Mouse (Mus musculus) liver, postnatal 0 days (tissue): ENCODE measurements at regions not wholly inside any gene's neighbourhood (a gene's known extent, or its start where the extent isn't known, plus 50 kb on each side); places are given as distances from the start of the nearest gene placed in this dataset.

Source experiments
- ATAC-seq: fragments of 200-750 bp; cut with Nextera tagmentation; 2 replicates; pipeline ENCODE4 v1.8.0; 2017; ENCODE audit warnings: mild to moderate bottlenecking, moderate library complexity
- DNase-seq: peaks from one replicate; pipeline ENCODE4 v3.0.0-alpha.2; 2016
- H3K27ac ChIP-seq: fragments of 300-500 bp; sonication (generic); 2 replicates; pipeline ENCODE4 v1.5.1; 2014; ENCODE audit warnings: antibody characterized with exemption, moderate library complexity, mild to moderate bottlenecking, low read depth
- H3K27me3 ChIP-seq: fragments of 300-500 bp; sonication (generic); 2 replicates; pipeline ENCODE4 v1.6.1; 2014; ENCODE audit warnings: low read length, control low read depth, mixed read lengths; ENCODE audit not compliant: insufficient read depth
- H3K36me3 ChIP-seq: fragments of 300-500 bp; sonication (generic); replicated peaks from 2 replicates; pipeline ENCODE4 v1.6.1; 2014; ENCODE audit warnings: mild to moderate bottlenecking, control low read depth, low read length, moderate library complexity, mixed read lengths; ENCODE audit not compliant: insufficient read depth
- H3K4me1 ChIP-seq: fragments of 300-500 bp; sonication (generic); 2 replicates; pipeline ENCODE4 v1.6.1; 2014; ENCODE audit warnings: antibody characterized with exemption, mild to moderate bottlenecking, control low read depth; ENCODE audit not compliant: insufficient read depth
- H3K4me2 ChIP-seq: fragments of 300-500 bp; sonication (generic); 2 replicates; pipeline ENCODE4 v1.6.1; 2014; ENCODE audit warnings: low read depth, mild to moderate bottlenecking, low read length, moderate library complexity, mixed read lengths
- H3K4me3 ChIP-seq: fragments of 300-500 bp; sonication (generic); 2 replicates; pipeline ENCODE4 v1.5.1; 2014; ENCODE audit warnings: low read depth, low read length
- H3K9ac ChIP-seq: fragments of 300-500 bp; sonication (generic); replicated peaks from 2 replicates; pipeline ENCODE4 v1.6.1; 2014; ENCODE audit warnings: mild to moderate bottlenecking, moderate library complexity
- H3K9me3 ChIP-seq: fragments of 300-500 bp; sonication (generic); 2 replicates; pipeline ENCODE4 v1.6.1; 2016; ENCODE audit warnings: mild to moderate bottlenecking, control low read depth, low read length, mixed read lengths
- CTCF ChIP-seq: sonication (generic); IDR thresholded peaks from 2 replicates; pipeline ENCODE4 v1.5.1; 2016; ENCODE audit warnings: antibody characterized with exemption, low read depth
- EP300 ChIP-seq: IDR thresholded peaks from 2 replicates; pipeline ENCODE4 v1.6.1; 2016; ENCODE audit warnings: antibody characterized with exemption, low read depth, mild to moderate bottlenecking
- WGBS: fragments of 180-500 bp; shearing (Covaris S2); extraction: QIAGEN DNeasy Blood & Tissue Kit; methylation state at CpG from one replicate; pipeline ENCODE4 v1.1.7; 2014; ENCODE audit not compliant: insufficient replicate concordance; 5-methylcytosine and 5-hydroxymethylcytosine counted together

GRCm38 (mm10) chr17:84115133-84115532 is 72.6 kb downstream of the Zfp36l2 start:
- H3K4me1 ChIP-seq = peaks cover 63% of the 10 kb centered on the region
- no peaks in the 10 kb centered on the region for H3K36me3 ChIP-seq
- no peaks in the 10 kb centered on the region for H3K27me3 ChIP-seq
- no peak for ATAC-seq
- H3K9me3 ChIP-seq = no peaks in the 10 kb centered on the region
- no peak overlapping the region for H3K4me2 ChIP-seq
- H3K4me3 ChIP-seq = no peak overlapping the region
- DNase-seq = no peak
- 0 out of 2 replicates have a peak overlapping the region, but pooled peaks have one; percentile 14 for H3K9ac ChIP-seq
- 50% methylated on average over 8 of the region's 8 CpGs for WGBS
- TF ChIP-seq CTCF = no peak
- TF ChIP-seq EP300 = no peak
- peak overlapping the region; percentile 19; the same call in 1 of the 2 replicates for H3K27ac ChIP-seq

DNA sequence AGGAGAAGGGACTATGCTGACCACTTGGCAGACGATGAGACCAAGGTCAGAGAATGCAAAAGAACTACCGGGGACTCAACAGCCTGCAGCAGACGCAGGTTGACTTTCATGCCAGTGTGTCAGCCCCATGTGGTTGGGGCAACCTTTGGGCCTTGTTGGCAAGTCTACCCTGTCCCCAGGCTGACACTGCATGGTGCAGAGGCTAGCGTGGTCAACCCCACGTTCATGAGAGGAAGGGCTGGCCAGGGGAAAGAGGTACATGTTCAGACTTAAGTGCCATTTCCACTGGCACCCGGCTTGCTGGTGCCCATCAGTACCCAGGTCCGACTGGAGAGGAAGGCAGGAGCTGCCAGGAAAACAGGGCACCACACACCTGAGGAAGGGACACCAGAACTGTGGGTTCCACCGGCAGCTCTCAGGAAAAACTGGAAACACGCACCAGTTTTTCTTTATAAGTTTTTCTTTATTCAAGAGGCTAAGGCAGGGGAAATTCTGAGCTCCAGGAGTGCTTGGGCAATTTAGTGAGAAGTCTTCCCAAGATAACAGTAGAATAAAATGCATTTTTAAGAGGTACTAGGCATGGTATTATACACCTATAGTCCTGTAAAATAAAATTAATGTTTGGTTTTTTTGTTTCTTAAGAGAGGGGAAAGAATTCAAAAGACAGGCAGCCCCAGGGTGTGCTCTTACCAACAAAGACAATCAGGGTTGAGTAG is 73.3 kb downstream of the Zfp36l2 start:
- TF ChIP-seq EP300 = no peak
- no peak for TF ChIP-seq CTCF
- no peak overlapping the region for H3K4me2 ChIP-seq
- no peaks in the 10 kb centered on the region for H3K9me3 ChIP-seq
- 0 out of 2 replicates have a peak overlapping the region, but pooled peaks have one; percentile 14 for H3K9ac ChIP-seq
- H3K36me3 ChIP-seq = no peaks in the 10 kb centered on the region
- H3K4me1 ChIP-seq = peaks cover 67% of the 10 kb centered on the region
- 44% methylated on average over 9 of the region's 9 CpGs for WGBS
- H3K27me3 ChIP-seq = no peaks in the 10 kb centered on the region
- no peak for DNase-seq
- H3K4me3 ChIP-seq = no peak overlapping the region
- H3K27ac ChIP-seq = peak overlapping the region; percentile 55
- ATAC-seq = peak; percentile 2; the same call in 1 of the 2 replicates

GRCm38 (mm10) chr17:84113608-84114278 is 74.0 kb downstream of the Zfp36l2 start:
- H3K4me2 ChIP-seq = no peak overlapping the region
- TF ChIP-seq CTCF (peak; percentile 99), EP300 (no peak)
- no peaks in the 10 kb centered on the region for H3K27me3 ChIP-seq
- no peak overlapping the region for H3K9ac ChIP-seq
- H3K4me1 ChIP-seq = peaks cover 61% of the 10 kb centered on the region
- WGBS = 18% methylated on average over 8 of the region's 8 CpGs
- no peak overlapping the region for H3K4me3 ChIP-seq
- H3K36me3 ChIP-seq = no peaks in the 10 kb centered on the region
- DNase-seq (peak; percentile 96), ATAC-seq (peak; percentile 68)
- peak overlapping the region; percentile 55 for H3K27ac ChIP-seq
- no peaks in the 10 kb centered on the region for H3K9me3 ChIP-seq

- 52% methylated on average over 6 of the region's 6 CpGs for WGBS
- H3K4me3 ChIP-seq = no peak overlapping the region
- no peak for DNase-seq
- no peak for ATAC-seq
- H3K4me2 ChIP-seq = no peak overlapping the region
- peaks cover 52% of the 10 kb centered on the region for H3K4me1 ChIP-seq
- H3K9ac ChIP-seq = no peak overlapping the region
- H3K9me3 ChIP-seq = no peaks in the 10 kb centered on the region
- TF ChIP-seq EP300 = no peak
- TF ChIP-seq CTCF = no peak
- H3K27me3 ChIP-seq = no peaks in the 10 kb centered on the region
- no peaks in the 10 kb centered on the region for H3K36me3 ChIP-seq
- peak overlapping the region; percentile 44; the same call in 1 of the 2 replicates for H3K27ac ChIP-seq
Measured at GRCm38 (mm10) chr17:84112411-84113031, 75.2 kb downstream of the Zfp36l2 start.

GRCm38 (mm10) chr17:84111787-84112370 is 75.9 kb downstream of the Zfp36l2 start:
- H3K4me3 ChIP-seq = no peak overlapping the region
- H3K4me1 ChIP-seq = peaks cover 49% of the 10 kb centered on the region
- H3K4me2 ChIP-seq = no peak overlapping the region
- 76% methylated on average over 10 of the region's 10 CpGs for WGBS
- TF ChIP-seq CTCF = no peak
- TF ChIP-seq EP300 = no peak
- H3K27ac ChIP-seq = peak overlapping the region; percentile 44; the same call in 1 of the 2 replicates
- no peaks in the 10 kb centered on the region for H3K27me3 ChIP-seq
- no peaks in the 10 kb centered on the region for H3K9me3 ChIP-seq
- no peak overlapping the region for H3K9ac ChIP-seq
- no peak for DNase-seq
- ATAC-seq = no peak
- H3K36me3 ChIP-seq = no peaks in the 10 kb centered on the region

DNA sequence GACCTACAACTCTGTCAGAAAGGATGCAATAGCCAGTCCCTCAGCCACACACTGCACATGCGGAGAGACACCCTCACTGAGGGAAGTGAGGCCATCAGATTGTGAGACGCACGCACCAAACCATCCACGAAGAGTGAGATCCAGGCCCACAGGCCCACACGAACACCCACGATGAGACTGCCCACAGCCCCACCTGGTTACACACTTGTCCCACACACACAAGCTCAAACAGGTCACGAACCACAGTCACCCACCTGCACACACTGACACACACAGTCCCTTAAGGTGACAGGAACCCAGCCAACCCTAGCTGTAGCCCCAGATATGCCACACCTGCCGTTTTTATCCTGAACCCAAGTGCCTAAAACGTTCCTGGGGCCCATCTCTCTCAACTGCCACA is 76.8 kb downstream of the Zfp36l2 start:
- WGBS = 69% methylated on average over 9 of the region's 9 CpGs

More for the DNA sequence above, 76.8 kb downstream of the Zfp36l2 start:
- H3K9me3 ChIP-seq = no peaks in the 10 kb centered on the region
- no peaks in the 10 kb centered on the region for H3K27me3 ChIP-seq
- TF ChIP-seq EP300 (no peak), CTCF (no peak)
- no peak overlapping the region for H3K4me2 ChIP-seq
- H3K4me1 ChIP-seq = peaks cover 41% of the 10 kb centered on the region
- no peak overlapping the region for H3K27ac ChIP-seq
- H3K4me3 ChIP-seq = no peak overlapping the region
- H3K36me3 ChIP-seq = no peaks in the 10 kb centered on the region
- no peak for ATAC-seq
- DNase-seq = no peak
- no peak overlapping the region for H3K9ac ChIP-seq
